Mouse (Mus musculus) cerebellum, adult 2 months (tissue): ENCODE measurements around the gene Dnajb7.

Experiments used
- CTCF ChIP-seq: fragments of 200-500 bp; IDR thresholded peaks from 2 replicates; pipeline ENCODE4 v1.5.1; 2011; ENCODE audit warnings: low read depth, mild to moderate bottlenecking, control low read depth, low read length, moderate library complexity, borderline replicate concordance; ENCODE audit not compliant: insufficient read depth
- POLR2A ChIP-seq: fragments of 200-500 bp; IDR thresholded peaks from 2 replicates; pipeline ENCODE4 v1.6.1; 2011; ENCODE audit warnings: low read length, control low read depth, borderline replicate concordance; ENCODE audit not compliant: insufficient read depth

- TF ChIP-seq CTCF = no peak
- TF ChIP-seq POLR2A = no peak
Measured at GRCm38 (mm10) chr15:81399297-81399637, 8.8 kb downstream of the Dnajb7 start.
